Mouse (Mus musculus) heart, embryonic 11.5 days (tissue): Measurements from ENCODE around the gene Col6a4. TPM values are rescaled to one million over a fixed set of nuclear protein-coding genes. Genes with fewer than 3 reads are reported as not detected.

ENCODE experiments used
- ATAC-seq: fragments of 200-750 bp; cut with Nextera tagmentation; replicated peaks from 2 replicates; pipeline ENCODE4 v1.8.0; 2017; ENCODE audit warnings: moderate library complexity; ENCODE audit not compliant: insufficient number of reproducible peaks, low FRiP score, low TSS enrichment
- H3K27ac ChIP-seq: fragments of 300-500 bp; sonication (generic); 2 replicates; pipeline ENCODE4 v1.5.1; 2014; ENCODE audit warnings: mild to moderate bottlenecking, low read depth, low read length
- H3K27me3 ChIP-seq: fragments of 300-500 bp; sonication (generic); 2 replicates; pipeline ENCODE4 v1.6.1; 2014; ENCODE audit warnings: mild to moderate bottlenecking, low read length, mixed read lengths; ENCODE audit not compliant: control insufficient read depth, insufficient read depth
- H3K36me3 ChIP-seq: fragments of 300-500 bp; sonication (generic); 2 replicates; pipeline ENCODE4 v1.6.1; 2014; ENCODE audit warnings: mild to moderate bottlenecking, low read length, moderate library complexity, mixed read lengths; ENCODE audit not compliant: control insufficient read depth, insufficient read depth
- H3K4me1 ChIP-seq: fragments of 300-500 bp; sonication (generic); 2 replicates; pipeline ENCODE4 v1.6.1; 2014; ENCODE audit warnings: low read length; ENCODE audit not compliant: control insufficient read depth, insufficient read depth
- H3K4me2 ChIP-seq: fragments of 300-500 bp; sonication (generic); 2 replicates; pipeline ENCODE4 v1.6.1; 2014; ENCODE audit warnings: mild to moderate bottlenecking, moderate library complexity
- H3K4me3 ChIP-seq: fragments of 300-500 bp; sonication (generic); 2 replicates; pipeline ENCODE4 v1.5.1; 2014; ENCODE audit warnings: low read depth, low read length
- H3K9ac ChIP-seq: fragments of 300-500 bp; sonication (generic); 2 replicates; pipeline ENCODE4 v1.6.1; 2014; ENCODE audit warnings: mild to moderate bottlenecking, low read depth, low read length, moderate library complexity
- H3K9me3 ChIP-seq: fragments of 300-500 bp; sonication (generic); replicated peaks from 2 replicates; pipeline ENCODE4 v1.6.1; 2016; ENCODE audit warnings: low read length; ENCODE audit not compliant: control insufficient read depth
- WGBS: fragments of 180-500 bp; shearing (Covaris S2); extraction: QIAGEN DNeasy Blood & Tissue Kit; methylation state at CpG from one replicate; pipeline ENCODE4 v1.1.7; 2014; ENCODE audit not compliant: insufficient replicate concordance; 5-methylcytosine and 5-hydroxymethylcytosine counted together
- polyA plus RNA-seq: library from polyadenylated mRNA; unstranded; fragments of >200 nt; fragmentation: Nextera tagmentation; extraction: Ambion mirVana; gene quantifications from 2 replicates; pipeline ENCODE4 v1.2.1, GENCODE M21; 2014

The Col6a4 gene
- polyA plus RNA-seq, 1 experiment from 2014 or later, result 0.06 TPM

GRCm38 (mm10) chr9:106099379-106100021 is 2.9 kb upstream of the Col6a4 start:
- WGBS, result 68% methylated on average over 22 of the region's 22 CpGs
- no peak overlapping the region for H3K9ac ChIP-seq
- 0 out of 2 replicates have a peak, but pooled peaks cover 2% of the 10 kb centered on the region for H3K27me3 ChIP-seq
- H3K4me1 ChIP-seq, result no peaks in the 10 kb centered on the region
- H3K9me3 ChIP-seq, result no peaks in the 10 kb centered on the region
- H3K4me2 ChIP-seq, result peak overlapping the region; percentile 4
- H3K27ac ChIP-seq, result no peak overlapping the region
- ATAC-seq, result no peak
- H3K36me3 ChIP-seq, result no peaks in the 10 kb centered on the region
- no peak overlapping the region for H3K4me3 ChIP-seq

GRCm38 (mm10) chr9:106081528-106081927 is 15.1 kb downstream of the Col6a4 start:
- Histone ChIP-seq H3K27ac (no peak overlapping the region), H3K4me2 (no peak overlapping the region), H3K27me3 (no peaks in the 10 kb centered on the region), H3K9me3 (no peaks in the 10 kb centered on the region), H3K36me3 (no peaks in the 10 kb centered on the region), H3K4me3 (no peak overlapping the region), H3K4me1 (no peaks in the 10 kb centered on the region), H3K9ac (no peak overlapping the region)
- WGBS, result 87% methylated on average over 5 of the region's 5 CpGs
- no peak for ATAC-seq

GRCm38 (mm10) chr9:106080261-106081033 is 16.1 kb downstream of the Col6a4 start:
- no peak overlapping the region for H3K4me2 ChIP-seq
- no peak overlapping the region for H3K27ac ChIP-seq
- no peak overlapping the region for H3K9ac ChIP-seq
- no peaks in the 10 kb centered on the region for H3K9me3 ChIP-seq
- no peak overlapping the region for H3K4me3 ChIP-seq
- no peaks in the 10 kb centered on the region for H3K4me1 ChIP-seq
- ATAC-seq, result no peak
- H3K27me3 ChIP-seq, result no peaks in the 10 kb centered on the region
- 56% methylated on average over 12 of the region's 12 CpGs for WGBS
- H3K36me3 ChIP-seq, result no peaks in the 10 kb centered on the region

DNA sequence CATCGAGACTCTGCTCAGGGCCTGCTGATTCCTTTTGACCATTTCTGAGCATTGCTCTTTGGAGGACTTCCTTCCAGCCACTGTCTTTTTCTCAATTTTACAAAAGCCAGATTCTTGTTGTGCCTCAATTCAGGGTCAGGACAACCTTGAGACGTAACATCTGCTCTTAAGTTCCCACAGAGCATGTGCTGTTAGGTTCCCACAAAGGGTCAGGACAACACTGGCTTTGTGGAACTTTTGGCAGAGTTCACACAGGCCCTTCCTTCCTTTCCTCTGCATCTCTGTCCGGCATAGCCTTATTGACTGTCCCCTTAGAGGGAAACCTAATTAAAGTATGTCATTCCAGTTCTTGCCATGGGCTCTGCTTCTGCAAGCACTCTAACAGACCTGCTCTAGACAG is 18.6 kb downstream of the Col6a4 start:
- Histone ChIP-seq H3K9me3 (no peaks in the 10 kb centered on the region), H3K4me2 (no peak overlapping the region), H3K27me3 (no peaks in the 10 kb centered on the region), H3K27ac (no peak overlapping the region), H3K4me1 (no peaks in the 10 kb centered on the region), H3K4me3 (no peak overlapping the region), H3K9ac (no peak overlapping the region), H3K36me3 (no peaks in the 10 kb centered on the region)
- no peak for ATAC-seq
- WGBS, result 77% methylated on average over 3 of the region's 3 CpGs

- 66% methylated on average over 5 of the region's 5 CpGs for WGBS
Measured at GRCm38 (mm10) chr9:106076234-106076633, 20.3 kb downstream of the Col6a4 start.

GRCm38 (mm10) chr9:106073956-106074355 is 22.6 kb downstream of the Col6a4 start:
- no peaks in the 10 kb centered on the region for H3K36me3 ChIP-seq
- H3K4me3 ChIP-seq, result no peak overlapping the region
- H3K4me1 ChIP-seq, result no peaks in the 10 kb centered on the region
- no peaks in the 10 kb centered on the region for H3K9me3 ChIP-seq
- 66% methylated on average over 4 of the region's 4 CpGs for WGBS
- no peak overlapping the region for H3K27ac ChIP-seq
- ATAC-seq, result no peak
- H3K4me2 ChIP-seq, result no peak overlapping the region
- H3K27me3 ChIP-seq, result no peaks in the 10 kb centered on the region
- no peak overlapping the region for H3K9ac ChIP-seq

More at GRCm38 (mm10) chr9:106076234-106076633, 20.3 kb downstream of the Col6a4 start:
- Histone ChIP-seq H3K4me3 (no peak overlapping the region), H3K27me3 (no peaks in the 10 kb centered on the region), H3K4me2 (no peak overlapping the region), H3K4me1 (no peaks in the 10 kb centered on the region), H3K9me3 (no peaks in the 10 kb centered on the region), H3K27ac (no peak overlapping the region), H3K36me3 (no peaks in the 10 kb centered on the region), H3K9ac (no peak overlapping the region)
- ATAC-seq, result no peak

DNA sequence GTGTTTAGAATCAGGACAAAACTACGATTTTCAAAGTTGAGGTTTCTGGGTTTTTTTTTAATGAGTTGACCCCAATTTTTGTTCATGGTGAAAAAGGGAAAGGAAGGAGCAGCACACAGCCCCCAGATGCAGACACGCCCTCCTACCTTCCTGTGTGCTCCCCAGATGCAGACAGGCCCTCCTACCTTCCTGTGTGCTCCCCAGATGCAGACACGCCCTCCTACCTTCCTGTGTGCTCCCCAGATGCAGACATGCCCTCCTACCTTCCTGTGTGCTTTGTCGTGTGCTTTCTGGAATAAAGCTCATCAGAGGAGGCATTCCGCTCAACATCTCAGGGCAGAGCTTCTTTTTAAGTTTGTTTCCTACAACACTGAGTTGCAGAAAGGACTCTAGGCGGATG is 24.9 kb downstream of the Col6a4 start:
- ATAC-seq, result no peak
- Histone ChIP-seq H3K4me3 (no peak overlapping the region), H3K27me3 (no peaks in the 10 kb centered on the region), H3K27ac (no peak overlapping the region), H3K36me3 (no peaks in the 10 kb centered on the region), H3K9ac (no peak overlapping the region), H3K4me1 (no peaks in the 10 kb centered on the region), H3K9me3 (no peaks in the 10 kb centered on the region), H3K4me2 (no peak overlapping the region)
- 63% methylated on average over 6 of the region's 6 CpGs for WGBS

- ATAC-seq, result no peak
- H3K9me3 ChIP-seq, result no peaks in the 10 kb centered on the region
- H3K36me3 ChIP-seq, result no peaks in the 10 kb centered on the region
- H3K9ac ChIP-seq, result no peak overlapping the region
- no peaks in the 10 kb centered on the region for H3K4me1 ChIP-seq
- 87% methylated on average over 4 of the region's 4 CpGs for WGBS
- no peak overlapping the region for H3K4me3 ChIP-seq
- no peak overlapping the region for H3K27ac ChIP-seq
- no peaks in the 10 kb centered on the region for H3K27me3 ChIP-seq
- no peak overlapping the region for H3K4me2 ChIP-seq
Measured at GRCm38 (mm10) chr9:106053446-106053845, 43.1 kb downstream of the Col6a4 start.
